Mouse (Mus musculus) ES-Bruce4 (cell line): ENCODE results near the gene Hip1r. TPM values are rescaled to one million over a fixed set of nuclear protein-coding genes. Genes with fewer than 3 reads are reported as not detected.

Experiments
- H3K27ac ChIP-seq: 2 replicates; pipeline ENCODE4 v1.5.1; 2012; ENCODE audit warnings: low read length, inconsistent platforms; ENCODE audit not compliant: insufficient read depth
- H3K27me3 ChIP-seq: 2 replicates; pipeline ENCODE4 v1.6.1; 2012; ENCODE audit warnings: mild to moderate bottlenecking, low read length, inconsistent platforms; ENCODE audit not compliant: control insufficient read depth, poor library complexity, insufficient read depth, severe bottlenecking
- H3K36me3 ChIP-seq: 2 replicates; pipeline ENCODE4 v1.6.1; 2012; ENCODE audit warnings: inconsistent platforms, mild to moderate bottlenecking, low read length, moderate library complexity; ENCODE audit not compliant: control insufficient read depth, poor library complexity, insufficient read depth, severe bottlenecking
- H3K4me1 ChIP-seq: one replicate; pipeline ENCODE4 v1.8.1; 2011; ENCODE audit warnings: low read length; ENCODE audit not compliant: control insufficient read depth, insufficient read depth
- H3K4me3 ChIP-seq: 2 replicates; pipeline ENCODE4 v1.5.1; 2011; ENCODE audit warnings: low read depth, mild to moderate bottlenecking, low read length
- H3K9ac ChIP-seq: 2 replicates; pipeline ENCODE4 v1.6.1; 2012; ENCODE audit warnings: low read depth, mild to moderate bottlenecking, inconsistent platforms; ENCODE audit not compliant: poor library complexity, severe bottlenecking
- H3K9me3 ChIP-seq: replicated peaks from 2 replicates; pipeline ENCODE4 v1.6.1; 2012; ENCODE audit warnings: mild to moderate bottlenecking, low read length, inconsistent platforms; ENCODE audit not compliant: control insufficient read depth, poor library complexity, insufficient read depth, severe bottlenecking
- CTCF ChIP-seq: IDR thresholded peaks from one replicate; pipeline ENCODE4 v1.8.1; 2011; ENCODE audit warnings: low read depth, low read length
- EP300 ChIP-seq: IDR thresholded peaks from 2 replicates; pipeline ENCODE4 v1.6.1; 2011; ENCODE audit warnings: low read depth, low read length; ENCODE audit not compliant: insufficient read depth
- POLR2A ChIP-seq: IDR thresholded peaks from one replicate; pipeline ENCODE4 v1.8.1; 2011; ENCODE audit warnings: low read length; ENCODE audit not compliant: insufficient read depth
- polyA plus RNA-seq: library from polyadenylated mRNA; stranded (reverse); fragments of >200 nt; gene quantifications from 2 replicates; pipeline ENCODE4 v1.2.4, GENCODE M21; 2011; ENCODE audit warnings: low read depth; ENCODE audit not compliant: missing spikeins, insufficient read depth, insufficient read length

Hip1r gene
- polyA plus RNA-seq, 1 experiment = 17.4 TPM

- Histone ChIP-seq H3K4me1 (no peaks in the 10 kb centered on the region), H3K36me3 (no peaks in the 10 kb centered on the region)
These were observed 4.2 kb upstream of the Hip1r start for GRCm38 (mm10) chr5:123969216-123969615.

GRCm38 (mm10) chr5:123970576-123970975 is 2.9 kb upstream of the Hip1r start:
- no peak overlapping the region for H3K9ac ChIP-seq
- no peaks in the 10 kb centered on the region for H3K4me1 ChIP-seq
- no peaks in the 10 kb centered on the region for H3K36me3 ChIP-seq
- no peak overlapping the region for H3K27ac ChIP-seq
- H3K9me3 ChIP-seq = no peaks in the 10 kb centered on the region
- TF ChIP-seq EP300 = no peak
- TF ChIP-seq CTCF = no peak
- TF ChIP-seq POLR2A = no peak
- H3K27me3 ChIP-seq = no peaks in the 10 kb centered on the region
- H3K4me3 ChIP-seq = no peak overlapping the region

More at GRCm38 (mm10) chr5:123969216-123969615, 4.2 kb upstream of the Hip1r start:
- TF ChIP-seq POLR2A (no peak), CTCF (no peak), EP300 (no peak)
- Histone ChIP-seq H3K9me3 (no peaks in the 10 kb centered on the region), H3K27me3 (no peaks in the 10 kb centered on the region), H3K9ac (no peak overlapping the region), H3K27ac (no peak overlapping the region), H3K4me3 (no peak overlapping the region)

GRCm38 (mm10) chr5:123972453-123972852 is 975 bp upstream of the Hip1r start:
- H3K27me3 ChIP-seq = no peaks in the 10 kb centered on the region
- no peak overlapping the region for H3K27ac ChIP-seq
- H3K4me3 ChIP-seq = no peak overlapping the region
- H3K4me1 ChIP-seq = no peaks in the 10 kb centered on the region
- H3K9ac ChIP-seq = no peak overlapping the region
- H3K36me3 ChIP-seq = no peaks in the 10 kb centered on the region
- no peaks in the 10 kb centered on the region for H3K9me3 ChIP-seq
- TF ChIP-seq EP300 = no peak

GRCm38 (mm10) chr5:123974179-123974485 is 704 bp downstream of the Hip1r start:
- Histone ChIP-seq H3K9ac (peak overlapping the region; percentile 84), H3K27ac (no peak overlapping the region), H3K4me1 (no peaks in the 10 kb centered on the region), H3K9me3 (no peaks in the 10 kb centered on the region), H3K27me3 (no peaks in the 10 kb centered on the region), H3K36me3 (no peaks in the 10 kb centered on the region), H3K4me3 (peak overlapping the region; percentile 85)
- no peak for TF ChIP-seq CTCF
- no peak for TF ChIP-seq EP300
- no peak for TF ChIP-seq POLR2A

GRCm38 (mm10) chr5:123974616-123975111 is 1.2 kb downstream of the Hip1r start:
- Histone ChIP-seq H3K9me3 (no peaks in the 10 kb centered on the region), H3K4me3 (no peak overlapping the region), H3K27me3 (no peaks in the 10 kb centered on the region)

GRCm38 (mm10) chr5:123975668-123976180 is 2.3 kb downstream of the Hip1r start:
- H3K4me3 ChIP-seq = no peak overlapping the region
- H3K9ac ChIP-seq = no peak overlapping the region
- no peaks in the 10 kb centered on the region for H3K9me3 ChIP-seq
- no peaks in the 10 kb centered on the region for H3K27me3 ChIP-seq
- no peaks in the 10 kb centered on the region for H3K36me3 ChIP-seq
- no peak for TF ChIP-seq CTCF
- no peak for TF ChIP-seq EP300
- no peak for TF ChIP-seq POLR2A
- no peaks in the 10 kb centered on the region for H3K4me1 ChIP-seq
- H3K27ac ChIP-seq = no peak overlapping the region

More at GRCm38 (mm10) chr5:123974616-123975111, 1.2 kb downstream of the Hip1r start:
- Histone ChIP-seq H3K4me1 (no peaks in the 10 kb centered on the region), H3K9ac (peak overlapping the region; percentile 84), H3K36me3 (no peaks in the 10 kb centered on the region), H3K27ac (no peak overlapping the region)
- TF ChIP-seq POLR2A (no peak), CTCF (no peak), EP300 (no peak)
